Mouse (Mus musculus) liver, postnatal 0 days (tissue): ENCODE measurements around the gene Bri3.

ENCODE experiments used
- CTCF ChIP-seq: sonication (generic); IDR thresholded peaks from 2 replicates; pipeline ENCODE4 v1.5.1; 2016; ENCODE audit warnings: antibody characterized with exemption, low read depth
- EP300 ChIP-seq: IDR thresholded peaks from 2 replicates; pipeline ENCODE4 v1.6.1; 2016; ENCODE audit warnings: antibody characterized with exemption, low read depth, mild to moderate bottlenecking

DNA sequence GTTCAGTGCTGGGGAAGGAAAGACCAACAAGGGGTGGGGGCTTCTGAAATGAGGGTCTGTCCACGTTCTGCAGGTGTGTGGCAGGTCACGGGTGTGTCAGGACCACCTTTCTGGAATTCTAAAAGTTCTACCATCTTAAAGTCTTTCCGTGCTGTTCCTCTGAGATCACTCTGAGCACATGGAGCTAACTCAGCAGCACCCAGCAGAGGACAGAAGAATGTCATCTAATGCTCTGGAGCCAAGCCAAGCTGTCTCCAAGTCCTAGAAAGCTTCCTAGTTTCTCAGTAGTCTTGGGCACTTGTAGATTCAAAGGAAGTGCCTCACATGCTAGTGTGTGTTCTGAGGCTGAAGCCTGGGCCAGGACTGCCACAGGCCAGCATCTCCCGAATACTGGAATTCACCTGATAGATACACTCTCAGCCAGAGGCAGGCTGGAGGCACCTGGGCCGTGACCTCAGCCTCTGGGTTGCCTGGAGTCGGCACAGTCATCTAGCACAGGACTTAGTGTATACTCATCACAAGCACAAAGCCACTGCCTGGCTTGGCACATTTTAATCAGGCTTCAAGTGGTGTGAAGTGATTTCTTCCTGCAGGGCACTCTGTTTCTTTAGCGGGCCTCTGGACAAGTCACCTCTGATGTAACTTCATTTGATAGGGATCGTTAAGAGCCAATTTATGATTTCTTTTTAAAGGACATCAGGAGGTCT lies 23.5 kb downstream of the Bri3 start:
- TF ChIP-seq CTCF (no peak), EP300 (no peak)
